27 mouse cellular contexts compared by ENCODE assay signal in the genomic region with DNA sequence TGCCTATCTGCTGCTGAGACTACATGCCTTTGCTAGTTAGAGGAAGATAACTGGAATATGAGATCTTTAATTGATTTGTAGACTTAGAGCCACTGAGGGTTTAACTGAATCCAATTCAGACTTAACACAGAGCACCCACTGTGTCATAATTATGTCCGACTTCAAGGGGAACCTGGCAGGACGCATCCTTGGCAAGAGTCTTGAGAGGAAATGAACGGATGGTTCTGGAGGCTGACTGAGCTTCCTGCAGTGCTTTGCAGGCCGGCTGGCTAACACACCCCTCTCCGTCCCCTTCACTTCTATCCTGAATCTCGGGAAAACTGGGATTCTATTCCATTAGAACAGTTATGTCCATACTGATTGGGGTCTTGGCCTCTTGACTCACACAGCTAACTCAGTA.
"Had no signal": no experiment of that assay in that cellular context is flagged by ENCODE, and none has a peak within 500 bp of the region (broad histone marks: within the 10 kb centered on the region; RNA-seq: fewer than 3 reads in every experiment).

No protein-coding gene starts in this region.

- H3K9me3 ChIP-seq: heart, embryonic 13.5 days; heart, embryonic 15.5 days; hindbrain, embryonic 12.5 days; kidney, embryonic 15.5 days; limb, embryonic 13.5 days; limb, embryonic 15.5 days; liver, embryonic 12.5 days had no signal

- H3K27ac ChIP-seq: heart, adult 2 months; heart, embryonic 13.5 days; heart, embryonic 15.5 days; hindbrain, embryonic 12.5 days; hindbrain, embryonic 14.5 days; hindbrain, postnatal 0 days; kidney, embryonic 15.5 days; kidney, postnatal 0 days; limb, embryonic 13.5 days; limb, embryonic 15.5 days; liver, embryonic 12.5 days; liver, embryonic 14.5 days had no signal

- H3K4me1 ChIP-seq: hindbrain, embryonic 12.5 days; kidney, embryonic 15.5 days; limb, embryonic 13.5 days; limb, embryonic 15.5 days; liver, embryonic 12.5 days had no signal

- DNase-seq: gastrocnemius, postnatal 14 days; gastrocnemius, postnatal 36 days; heart, adult 11 months; heart, adult 2 months; heart, postnatal 14 days; heart, postnatal 36 days; kidney, adult 11 months; kidney, adult 2 months; kidney, adult 9 months; kidney, postnatal 14 days; kidney, postnatal 36 days; layer of hippocampus, adult 9-11 months; layer of hippocampus, postnatal 36 days; left cerebral cortex, postnatal 4 days had no signal

- H3K27me3 ChIP-seq: heart, embryonic 13.5 days; heart, embryonic 15.5 days; hindbrain, embryonic 12.5 days; kidney, embryonic 15.5 days; limb, embryonic 13.5 days; limb, embryonic 15.5 days; liver, embryonic 12.5 days had no signal

- ATAC-seq: hindbrain, postnatal 0 days; intestine, embryonic 16.5 days; liver, embryonic 12.5 days had no signal

- H3K9ac ChIP-seq: heart, embryonic 13.5 days; heart, embryonic 15.5 days; hindbrain, embryonic 12.5 days; hindbrain, embryonic 14.5 days; kidney, embryonic 15.5 days; limb, embryonic 13.5 days; limb, embryonic 15.5 days; liver, embryonic 12.5 days; liver, embryonic 14.5 days had no signal

- H3K4me2 ChIP-seq: heart, embryonic 11.5 days; heart, embryonic 13.5 days; heart, embryonic 15.5 days; hindbrain, embryonic 12.5 days; hindbrain, embryonic 14.5 days; kidney, embryonic 15.5 days; limb, embryonic 13.5 days; limb, embryonic 15.5 days; liver, embryonic 12.5 days had no signal

- H3K36me3 ChIP-seq: heart, embryonic 15.5 days; hindbrain, embryonic 12.5 days; kidney, embryonic 15.5 days; limb, embryonic 15.5 days; liver, embryonic 12.5 days had no signal

- H3K4me3 ChIP-seq: heart, adult 2 months; heart, embryonic 13.5 days; heart, embryonic 15.5 days; hindbrain, embryonic 12.5 days; kidney, embryonic 15.5 days; limb, embryonic 13.5 days; limb, embryonic 15.5 days; liver, embryonic 12.5 days had no signal
